Mouse (Mus musculus): Measurements from ENCODE around the gene Depdc1b. TPM values are rescaled to one million over a fixed set of nuclear protein-coding genes. Genes with fewer than 3 reads are reported as not detected.

Gene Depdc1b
- 25.3 and 28.6 TPM in 2 replicates for total RNA-seq (2012; rRNA removed)
- polyA plus RNA-seq (2012; ENCODE audit: insufficient read depth in 1 of 2, insufficient read length in 2 of 2, low read depth in 1 of 2, low replicate concordance in 2 of 2, missing spikeins in 1 of 2), result 10 to 100 TPM in 1 of 2 experiments, not detected in 1; 21.2 TPM

DNA sequence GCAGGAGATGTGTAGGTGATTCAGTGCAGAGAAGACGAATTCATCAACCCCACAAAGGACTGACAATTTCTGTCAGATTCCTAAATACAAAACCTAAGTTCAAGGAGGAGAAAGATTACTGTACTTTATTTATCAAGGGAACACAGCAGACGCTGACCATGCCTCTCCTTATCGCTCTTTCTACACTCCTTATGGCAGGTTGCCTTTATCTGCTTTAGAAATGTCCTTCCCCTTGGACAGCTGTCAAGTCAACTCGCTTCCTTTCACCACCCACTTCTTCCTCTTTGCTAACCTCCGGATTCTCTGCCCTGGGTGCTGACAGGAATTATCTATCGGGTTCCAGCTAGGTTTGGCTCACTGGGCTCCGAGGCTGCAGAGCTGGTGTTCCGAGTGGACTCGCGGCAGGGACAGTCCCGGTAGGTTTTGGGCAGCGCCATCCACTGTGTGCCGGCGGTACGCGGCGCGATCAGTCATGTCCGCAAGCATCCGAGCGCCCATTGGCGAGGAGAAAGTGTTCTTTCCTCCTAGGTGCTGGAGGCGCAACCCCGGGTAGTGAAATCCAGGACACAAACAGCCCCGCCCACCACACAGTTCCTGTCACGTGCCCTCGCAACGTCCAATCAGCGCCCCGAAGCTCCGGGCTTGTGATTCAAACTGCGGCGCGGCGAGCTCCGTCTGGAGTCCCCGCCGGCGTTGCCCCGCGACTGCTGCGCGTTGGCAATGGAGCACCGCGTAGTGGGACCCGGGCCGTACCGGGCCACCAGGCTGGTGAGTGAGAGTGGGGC lies at the start of gene Depdc1b:
TSS of gene Depdc1b (plus strand) at position 631 of the 785 bp plus-strand sequence.
- Histone ChIP-seq H3K9ac (ENCODE audit: control insufficient read depth, low read depth, low read length, poor library complexity, severe bottlenecking) (peak within 1 kb of the TSS; percentile 87), H3K36me3 (ENCODE audit: control insufficient read depth in 1 of 2, insufficient read depth in 2 of 2, low read length in 2 of 2) (peaks cover 0 to 16% of the 10 kb centered on the region in 2 experiments; a peak in 2 of 4 replicates), H3K27ac (ENCODE audit: control insufficient read depth, low read depth, low read length) (peak within 1 kb of the TSS; percentile 97), H3K9me3 (replicated peaks; ENCODE audit: insufficient read depth, low read length) (no peaks in the 10 kb centered on the region), H3K4me1 (ENCODE audit: control insufficient read depth in 1 of 2, insufficient read depth in 2 of 2, low read length in 2 of 2) (peaks cover 7 to 24% of the 10 kb centered on the region in 2 experiments), H3K79me2 (ENCODE audit: control insufficient read depth, insufficient read depth, low read length, poor library complexity) (peaks cover 26% of the 10 kb centered on the region), H3K4me3 (ENCODE audit: control insufficient read depth in 1 of 2, insufficient read depth in 1 of 2, low read depth in 2 of 2, low read length in 2 of 2) (peak within 1 kb of the TSS; percentile 84 to 90), H3K27me3 (ENCODE audit: control insufficient read depth in 1 of 2, insufficient read depth in 2 of 2, low read length in 2 of 2) (no peaks in the 10 kb centered on the region)
- DNase-seq (ENCODE audit: low read depth, low spot score), result peak; percentile 97
- peak; percentile 100 for TF ChIP-seq GATA1 (IDR thresholded peaks at IDR 0.05; ENCODE audit: low read depth, low read length)
- peak; percentile 85 for TF ChIP-seq MYC (IDR thresholded peaks at IDR 0.05; ENCODE audit: low read depth, low read length)
- no peak for TF ChIP-seq UBTF (IDR thresholded peaks at IDR 0.05; ENCODE audit: borderline replicate concordance, insufficient read depth, low read depth, low read length)
- TF ChIP-seq MAZ (IDR thresholded peaks at IDR 0.05; ENCODE audit: low read depth, low read length), result 0 out of 2 replicates have a peak, but pooled peaks have one; percentile 15
- 0 out of 2 replicates have a peak, but pooled peaks have one; percentile 30 for TF ChIP-seq GABPA (IDR thresholded peaks at IDR 0.05; ENCODE audit: low read depth, low read length)
- peak; percentile 69 to 94; a peak in 3 of 4 replicates for TF ChIP-seq USF2 (IDR thresholded peaks at IDR 0.05; ENCODE audit: borderline replicate concordance in 1 of 2, insufficient read depth in 1 of 2, low read depth in 1 of 2, low read length in 2 of 2)
- TF ChIP-seq TAL1 (IDR thresholded peaks at IDR 0.05; ENCODE audit: low read length), result peak; percentile 100
- TF ChIP-seq NRF1 (IDR thresholded peaks at IDR 0.05; ENCODE audit: insufficient read depth, low read depth, low read length, poor library complexity, severe bottlenecking), result 0 out of 2 replicates have a peak, but pooled peaks have one; percentile 21
- peak; percentile 67; the same call in 1 of the 2 replicates for TF ChIP-seq ELF1 (IDR thresholded peaks at IDR 0.05; ENCODE audit: low read depth, low read length)
- no peak; the same call in 1 of the 2 replicates for TF ChIP-seq MYB (IDR thresholded peaks at IDR 0.05; ENCODE audit: low read depth, low read length)
- TF ChIP-seq POLR2AphosphoS5 (IDR thresholded peaks at IDR 0.05; ENCODE audit: borderline replicate concordance, low read depth, low read length), result no peak
- no peak for TF ChIP-seq CHD2 (IDR thresholded peaks at IDR 0.05; ENCODE audit: low read length)
- peak; percentile 99 for TF ChIP-seq RCOR1 (IDR thresholded peaks at IDR 0.05; ENCODE audit: low read depth, low read length)
- no peak; the same call in 1 of the 2 replicates for TF ChIP-seq JUND (IDR thresholded peaks at IDR 0.05; ENCODE audit: low read depth, low read length)
- peak; percentile 44; the same call in 1 of the 2 replicates for TF ChIP-seq TBP (IDR thresholded peaks at IDR 0.05; ENCODE audit: low read depth, low read length)
- peak; percentile 47 for TF ChIP-seq HCFC1 (IDR thresholded peaks at IDR 0.05; ENCODE audit: low read depth, low read length)
- TF ChIP-seq MAFK (IDR thresholded peaks at IDR 0.05; ENCODE audit: borderline replicate concordance, low read depth, low read length), result peak; percentile 88
- peak; percentile 99 for TF ChIP-seq ETS1 (IDR thresholded peaks at IDR 0.05; ENCODE audit: low read depth, low read length)
- 0 out of 2 replicates have a peak, but pooled peaks have one; percentile 37 for TF ChIP-seq ZMIZ1 (IDR thresholded peaks at IDR 0.05; ENCODE audit: low read depth, low read length)
- no peak for TF ChIP-seq ZKSCAN1 (IDR thresholded peaks at IDR 0.05; ENCODE audit: low read depth, low read length)
- TF ChIP-seq MEF2A (IDR thresholded peaks at IDR 0.05; ENCODE audit: extremely low read depth, insufficient replicate concordance, low read depth, low read length, poor library complexity, severe bottlenecking), result peak; percentile 76; the same call in 1 of the 2 replicates
- TF ChIP-seq NELFE (IDR thresholded peaks at IDR 0.05; ENCODE audit: low read depth, low read length), result peak; percentile 82
- TF ChIP-seq TCF12 (IDR thresholded peaks at IDR 0.05; ENCODE audit: low read depth, low read length), result peak; percentile 100
- TF ChIP-seq KAT2A (conservative IDR thresholded peaks at IDR 0.05; ENCODE audit: low read depth, low read length), result peak; percentile 12; the same call in 1 of the 2 replicates
- TF ChIP-seq SIN3A (IDR thresholded peaks at IDR 0.05; ENCODE audit: low read length), result peak; percentile 95
- no peak for TF ChIP-seq CHD1 (IDR thresholded peaks at IDR 0.05; ENCODE audit: low read depth, low read length)
- peak; percentile 82; the same call in 1 of the 2 replicates for TF ChIP-seq MAX (IDR thresholded peaks at IDR 0.05; ENCODE audit: low read length)
- no peak for TF ChIP-seq SMC3 (IDR thresholded peaks at IDR 0.05; ENCODE audit: low read depth, low read length)
- TF ChIP-seq RAD21 (IDR thresholded peaks at IDR 0.05; ENCODE audit: low read depth, low read length), result no peak
- peak; percentile 97 for TF ChIP-seq USF1 (IDR thresholded peaks at IDR 0.05; ENCODE audit: low read depth, low read length)
- TF ChIP-seq CTCF (IDR thresholded peaks at IDR 0.05 in 2 of 3, conservative IDR thresholded peaks at IDR 0.05 in 1 of 3; ENCODE audit: control insufficient read depth in 1 of 3, insufficient read depth in 1 of 3, low read depth in 2 of 3, low read length in 3 of 3, poor library complexity in 1 of 3, severe bottlenecking in 1 of 3), result peak in 1 of 3 experiments; percentile 10; a peak in 2 of 6 replicates
- TF ChIP-seq ZNF384 (IDR thresholded peaks at IDR 0.05; ENCODE audit: low read depth, low read length), result no peak
- TF ChIP-seq POLR2A (IDR thresholded peaks at IDR 0.05; ENCODE audit: control insufficient read depth in 1 of 2, insufficient read depth in 1 of 2, low read depth in 1 of 2, low read length in 2 of 2, poor library complexity in 1 of 2), result peak; percentile 71 to 74; a peak in 2 of 4 replicates
- peak; percentile 43; the same call in 1 of the 2 replicates for TF ChIP-seq MXI1 (IDR thresholded peaks at IDR 0.05; ENCODE audit: low read depth, low read length)

Measured in MEL (cell line).